ENCODE assay signal across 8 mouse cellular contexts in the genomic region with DNA sequence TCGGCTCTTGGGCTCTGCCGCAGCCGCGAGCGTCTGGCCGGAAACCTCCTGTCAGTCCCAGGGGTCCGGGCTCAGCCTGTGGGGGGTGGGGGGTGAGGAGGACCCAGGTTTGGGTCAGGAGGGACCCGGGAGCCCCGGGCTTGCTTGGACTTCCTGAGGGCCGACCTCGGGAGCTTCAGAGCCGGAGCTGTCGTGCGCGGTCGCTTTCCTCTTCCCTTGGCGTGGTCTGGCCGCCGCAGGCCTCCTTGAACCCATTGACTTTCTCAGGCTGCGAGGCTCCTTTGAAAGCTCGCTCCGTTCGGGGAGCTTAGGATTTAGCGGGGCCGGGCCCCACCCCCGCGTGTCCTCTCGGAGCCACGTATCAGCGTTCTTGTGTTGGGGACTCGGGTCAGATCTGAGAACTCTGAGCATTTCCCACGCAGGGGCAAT. TPM values are rescaled to one million over a fixed set of nuclear protein-coding genes. Genes with fewer than 3 reads are reported as not detected.
DNase-seq lines count a peak whose midpoint lies in the region; ATAC-seq lines count a peak whose summit lies in the region.

No protein-coding gene starts in this region.

- peak overlapping the region; percentile 95 for H3K4me2 ChIP-seq in stomach, embryonic 16.5 days (ENCODE audit: low read depth, low read length)

- ATAC-seq in CD4-positive, CD25-positive, alpha-beta regulatory T cell, adult 4 months, result peak; percentile 19
- peak; percentile 48 for ATAC-seq in stomach, embryonic 16.5 days (ENCODE audit: insufficient read depth, low FRiP score)

- H3K4me3 ChIP-seq in heart, embryonic 10.5 days, result peak overlapping the region; percentile 98
- H3K4me3 ChIP-seq in midbrain, embryonic 10.5 days, result peak overlapping the region; percentile 79
- peak overlapping the region; percentile 97 for H3K4me3 ChIP-seq in stomach, embryonic 16.5 days (replicated peaks; ENCODE audit: low read length)

- DNase-seq in heart, embryonic 10.5 days (ENCODE audit: low spot score), result no peak
- no peak for DNase-seq in heart, postnatal 25 days (ENCODE audit: low spot score)
- DNase-seq in brain, adult 2 months (ENCODE audit: low read depth, low spot score), result peak; percentile 32
- peak; percentile 9 to 17 for DNase-seq in frontal cortex, postnatal 36 days (ENCODE audit: low spot score in 2 of 2)
- peak; percentile 38 to 63 for DNase-seq in kidney, postnatal 36 days
- DNase-seq in midbrain, embryonic 10.5 days (ENCODE audit: low spot score), result no peak

- WGBS in heart, embryonic 10.5 days, result under 1% methylated on average over 32 of the region's 32 CpGs
- under 1% methylated on average over 32 of the region's 32 CpGs for WGBS in midbrain, embryonic 10.5 days
- WGBS in stomach, embryonic 16.5 days, result 0% methylated on average over 32 of the region's 32 CpGs

- intact Hi-C loops in heart, postnatal 25 days (cut with DNase I), result loop anchor here (5.0 kb wide), 5 partner anchors 38 to 212 kb away; partner anchors contain the start of genes Dhodh, Dhx38, Ist1 and Phlpp2

- H3K36me3 ChIP-seq in heart, embryonic 10.5 days, result no peaks in the 10 kb centered on the region
- H3K36me3 ChIP-seq in midbrain, embryonic 10.5 days, result no peaks in the 10 kb centered on the region
- H3K36me3 ChIP-seq in stomach, embryonic 16.5 days (ENCODE audit: control insufficient read depth, insufficient read depth, low read length), result no peaks in the 10 kb centered on the region

- peak overlapping the region; percentile 100 for H3K27ac ChIP-seq in heart, embryonic 10.5 days
- H3K27ac ChIP-seq in midbrain, embryonic 10.5 days (replicated peaks), result peak overlapping the region; percentile 99
- peak overlapping the region; percentile 97 for H3K27ac ChIP-seq in stomach, embryonic 16.5 days (ENCODE audit: low read length)

- peak overlapping the region; percentile 97 for H3K9ac ChIP-seq in stomach, embryonic 16.5 days (ENCODE audit: low read length)

- H3K4me1 ChIP-seq in heart, embryonic 10.5 days, result peaks cover 13% of the 10 kb centered on the region
- H3K4me1 ChIP-seq in midbrain, embryonic 10.5 days, result peaks cover 15% of the 10 kb centered on the region
- peaks cover 19% of the 10 kb centered on the region for H3K4me1 ChIP-seq in stomach, embryonic 16.5 days (ENCODE audit: control insufficient read depth, insufficient read depth, low read length)

- no peaks in the 10 kb centered on the region for H3K9me3 ChIP-seq in heart, embryonic 10.5 days
- H3K9me3 ChIP-seq in midbrain, embryonic 10.5 days (replicated peaks), result no peaks in the 10 kb centered on the region
- H3K9me3 ChIP-seq in stomach, embryonic 16.5 days (replicated peaks; ENCODE audit: control insufficient read depth, low read length), result no peaks in the 10 kb centered on the region

- 0 out of 2 replicates have a peak, but pooled peaks cover 4% of the 10 kb centered on the region for H3K27me3 ChIP-seq in heart, embryonic 10.5 days (ENCODE audit: insufficient read depth, poor library complexity, severe bottlenecking)
- peaks cover 4% of the 10 kb centered on the region; the same call in 1 of the 2 replicates for H3K27me3 ChIP-seq in midbrain, embryonic 10.5 days (ENCODE audit: low read depth, poor library complexity, severe bottlenecking)
- no peaks in the 10 kb centered on the region for H3K27me3 ChIP-seq in stomach, embryonic 16.5 days (ENCODE audit: control insufficient read depth, insufficient read depth, low read length)

RNA-seq across cellular contexts. Expression of gene Ap1g1, which starts 0.7 kb away (rescaled TPM):
- polyA plus RNA-seq in heart, embryonic 10.5 days (2016; fragmentation: Nextera tagmentation; extraction: Ambion mirVana), result 38.9 and 43.3 TPM in 2 replicates
- 10 to 100 TPM; 38.0 to 41.4 TPM for total RNA-seq in heart, postnatal 25 days (2021)
- 10 to 100 TPM; 32.7 to 34.3 TPM for polyA plus RNA-seq in CD4-positive, CD25-positive, alpha-beta regulatory T cell, adult 4 months (2017; shearing (Covaris generic))
- 47.1 and 50.6 TPM in 2 replicates for polyA plus RNA-seq in midbrain, embryonic 10.5 days (2016; fragmentation: Nextera tagmentation; extraction: Ambion mirVana)
- 42.5 and 45.7 TPM in 2 replicates for polyA plus RNA-seq in stomach, embryonic 16.5 days (2015; fragmentation: Nextera tagmentation; extraction: Ambion mirVana)

RNA-seq across cellular contexts. Expression of gene Atxn1l, which starts 41.5 kb away (rescaled TPM):
- polyA plus RNA-seq in heart, embryonic 10.5 days (2016; fragmentation: Nextera tagmentation; extraction: Ambion mirVana), result 6.1 and 6.4 TPM in 2 replicates
- total RNA-seq in heart, postnatal 25 days (2021), result 10 to 100 TPM; 20.1 to 20.5 TPM
- polyA plus RNA-seq in CD4-positive, CD25-positive, alpha-beta regulatory T cell, adult 4 months (2017; shearing (Covaris generic)), result 1 to 10 TPM; 2.3 to 3.8 TPM
- 6.3 and 8.1 TPM in 2 replicates for polyA plus RNA-seq in midbrain, embryonic 10.5 days (2016; fragmentation: Nextera tagmentation; extraction: Ambion mirVana)
- polyA plus RNA-seq in stomach, embryonic 16.5 days (2015; fragmentation: Nextera tagmentation; extraction: Ambion mirVana), result 7.5 and 7.7 TPM in 2 replicates

Comparison
In these comparisons a context has a peak if more than half of its experiments do, and no peak if none do; other contexts are left out.
1. DNase-seq: peak in brain, adult 2 months (single experiment), frontal cortex, postnatal 36 days (2 of 2) and kidney, postnatal 36 days (2 of 2); none in heart, embryonic 10.5 days (single experiment), heart, postnatal 25 days (single experiment) and midbrain, embryonic 10.5 days (single experiment).
2. Peak in every context shown above with its lines, with median percentiles within 50 percentile points of each other: H3K27ac ChIP-seq and H3K4me3 ChIP-seq.